Comparison of ENCODE assay signal across 8 mouse cellular contexts in genomic region chr9:59484760-59485159, GRCm38 (mm10). TPM values are rescaled to one million over a fixed set of nuclear protein-coding genes. Genes with fewer than 3 reads are reported as not detected.
A peak's percentile ranks its signal among the peaks of the same experiment; 100 is the strongest.
DNase-seq lines count a peak whose midpoint lies in the region; ATAC-seq and TF ChIP-seq lines count a peak whose summit lies in the region.
"Had no signal": no experiment of that assay in that cellular context is flagged by ENCODE, and none has a peak within 500 bp of the region (broad histone marks: within the 10 kb centered on the region; RNA-seq: fewer than 3 reads in every experiment).

No protein-coding gene starts in this region.

- peak overlapping the region; percentile 74 for H3K4me2 ChIP-seq in embryonic facial prominence, embryonic 11.5 days (ENCODE audit: low read depth, low read length)
- peak overlapping the region; percentile 69 for H3K4me2 ChIP-seq in intestine, embryonic 14.5 days (ENCODE audit: low read length)
- peak overlapping the region; percentile 97 for H3K4me2 ChIP-seq in neural tube, embryonic 14.5 days (ENCODE audit: low read depth, low read length)

- no peaks in the 10 kb centered on the region for H3K36me3 ChIP-seq in embryonic facial prominence, embryonic 11.5 days (replicated peaks; ENCODE audit: control insufficient read depth, insufficient read depth, low read depth, low read length)
- no peaks in the 10 kb centered on the region for H3K36me3 ChIP-seq in intestine, embryonic 14.5 days (ENCODE audit: control insufficient read depth, insufficient read depth, low read length)
- no peaks in the 10 kb centered on the region for H3K36me3 ChIP-seq in neural tube, embryonic 14.5 days (ENCODE audit: control insufficient read depth, insufficient read depth, low read length)

- ATAC-seq in embryonic facial prominence, embryonic 11.5 days (replicated peaks; ENCODE audit: insufficient number of reproducible peaks, low FRiP score, low TSS enrichment, low read depth): no peak
- no peak for ATAC-seq in intestine, embryonic 14.5 days (replicated peaks; ENCODE audit: low FRiP score, low TSS enrichment, low read depth)
- no peak for ATAC-seq in neural tube, embryonic 14.5 days (ENCODE audit: low read depth)
- no peak for ATAC-seq in monocyte, adult 5-6 weeks (replicated peaks; ENCODE audit: insufficient number of reproducible peaks, low FRiP score, low TSS enrichment, poor library complexity, severe bottlenecking)

- no peak for DNase-seq in lung, adult 2 months
- no peak for DNase-seq in lung, postnatal 14 days
- DNase-seq in embryonic facial prominence, embryonic 11.5 days (ENCODE audit: low spot score): peak; percentile 21
- no peak for DNase-seq in intestine, embryonic 14.5 days (ENCODE audit: low spot score)
- no peak for DNase-seq in spleen, adult 12 weeks (ENCODE audit: low spot score)
- DNase-seq: thymus, postnatal 14 days had no signal

- H3K9ac ChIP-seq in embryonic facial prominence, embryonic 11.5 days (replicated peaks; ENCODE audit: low read length): peak overlapping the region; percentile 99
- peak overlapping the region; percentile 98 for H3K9ac ChIP-seq in intestine, embryonic 14.5 days (ENCODE audit: low read length)
- H3K9ac ChIP-seq in neural tube, embryonic 14.5 days (replicated peaks; ENCODE audit: low read depth, low read length): peak overlapping the region; percentile 99; the same call in 1 of the 2 replicates

- TF ChIP-seq POLR2A in lung, adult 2 months (IDR thresholded peaks at IDR 0.05; ENCODE audit: borderline replicate concordance, extremely low read depth, low read depth, low read length): no peak

- TF ChIP-seq CTCF in lung, adult 2 months (IDR thresholded peaks at IDR 0.05; ENCODE audit: insufficient read depth, low read length): no peak

- H3K4me1 ChIP-seq in lung, adult 2 months (ENCODE audit: control insufficient read depth, insufficient read depth, low read length): peaks cover 7% of the 10 kb centered on the region
- no peaks in the 10 kb centered on the region for H3K4me1 ChIP-seq in embryonic facial prominence, embryonic 11.5 days (ENCODE audit: control insufficient read depth, insufficient read depth, low read length)
- H3K4me1 ChIP-seq in intestine, embryonic 14.5 days (replicated peaks; ENCODE audit: control insufficient read depth, insufficient read depth, low read length): peaks cover 4% of the 10 kb centered on the region; the same call in 1 of the 2 replicates
- H3K4me1 ChIP-seq in neural tube, embryonic 14.5 days (ENCODE audit: control insufficient read depth, insufficient read depth, low read length): peaks cover 21% of the 10 kb centered on the region

- H3K27me3 ChIP-seq in embryonic facial prominence, embryonic 11.5 days (ENCODE audit: control insufficient read depth, insufficient read depth, low read length): no peaks in the 10 kb centered on the region
- no peaks in the 10 kb centered on the region for H3K27me3 ChIP-seq in intestine, embryonic 14.5 days (replicated peaks; ENCODE audit: control insufficient read depth, insufficient read depth, low read length)
- H3K27me3 ChIP-seq in neural tube, embryonic 14.5 days (ENCODE audit: control insufficient read depth, insufficient read depth, low read length): no peaks in the 10 kb centered on the region

- peak overlapping the region; percentile 41 for H3K4me3 ChIP-seq in lung, adult 2 months (replicated peaks; ENCODE audit: extremely low read depth, low read depth, low read length)
- H3K4me3 ChIP-seq in embryonic facial prominence, embryonic 11.5 days (ENCODE audit: low read depth, low read length): peak overlapping the region; percentile 100
- H3K4me3 ChIP-seq in intestine, embryonic 14.5 days (ENCODE audit: low read depth, low read length): peak overlapping the region; percentile 94
- H3K4me3 ChIP-seq in neural tube, embryonic 14.5 days (ENCODE audit: low read depth, low read length): peak overlapping the region; percentile 100

- H3K27ac ChIP-seq in embryonic facial prominence, embryonic 11.5 days (replicated peaks; ENCODE audit: low read depth, low read length): no peak overlapping the region
- H3K27ac ChIP-seq in intestine, embryonic 14.5 days (ENCODE audit: low read depth): no peak overlapping the region
- no peak overlapping the region for H3K27ac ChIP-seq in neural tube, embryonic 14.5 days (ENCODE audit: low read depth, low read length)

- whole genome bisulfite sequencing in lung, adult 2 months: 4% methylated on average over 7 of the region's 7 CpGs
- 22% methylated on average over 7 of the region's 7 CpGs for WGBS in embryonic facial prominence, embryonic 11.5 days
- WGBS in intestine, embryonic 14.5 days: 14% methylated on average over 7 of the region's 7 CpGs
- 18% methylated on average over 7 of the region's 7 CpGs for WGBS in neural tube, embryonic 14.5 days

- no peaks in the 10 kb centered on the region for H3K9me3 ChIP-seq in embryonic facial prominence, embryonic 11.5 days (replicated peaks; ENCODE audit: control insufficient read depth, low read length)
- H3K9me3 ChIP-seq in intestine, embryonic 14.5 days (ENCODE audit: control insufficient read depth, low read length): no peaks in the 10 kb centered on the region
- no peaks in the 10 kb centered on the region for H3K9me3 ChIP-seq in neural tube, embryonic 14.5 days (ENCODE audit: control insufficient read depth, low read length)

RNA-seq across cellular contexts. Expression of gene Arih1, which starts 1.7 kb away (rescaled TPM):
- polyA plus RNA-seq in lung, adult 2 months (2012; rRNA removed): 15.0 and 20.1 TPM in 2 replicates
- 20.4 and 21.1 TPM in 2 replicates for polyA plus RNA-seq in embryonic facial prominence, embryonic 11.5 days (2014; fragmentation: Nextera tagmentation; extraction: Ambion mirVana)
- polyA plus RNA-seq in intestine, embryonic 14.5 days (2014; fragmentation: Nextera tagmentation; extraction: Ambion mirVana): 16.0 and 18.3 TPM in 2 replicates
- polyA plus RNA-seq in neural tube, embryonic 14.5 days (2014; fragmentation: Nextera tagmentation; extraction: Ambion mirVana): 17.7 and 20.0 TPM in 2 replicates
- 109 to 145 TPM (median 136 TPM) in 3 replicates for total RNA-seq in monocyte, adult 5-6 weeks (2017)

RNA-seq across cellular contexts. Expression of gene Hexa, which starts 54.6 kb away (rescaled TPM):
- polyA plus RNA-seq in lung, adult 2 months (2012; rRNA removed): 90.7 and 106 TPM in 2 replicates
- polyA plus RNA-seq in embryonic facial prominence, embryonic 11.5 days (2014; fragmentation: Nextera tagmentation; extraction: Ambion mirVana): 49.4 and 64.0 TPM in 2 replicates
- polyA plus RNA-seq in intestine, embryonic 14.5 days (2014; fragmentation: Nextera tagmentation; extraction: Ambion mirVana): 79.2 and 86.3 TPM in 2 replicates
- polyA plus RNA-seq in neural tube, embryonic 14.5 days (2014; fragmentation: Nextera tagmentation; extraction: Ambion mirVana): 49.0 and 63.3 TPM in 2 replicates
- total RNA-seq in monocyte, adult 5-6 weeks (2017): 97.3 to 114 TPM (median 107 TPM) in 3 replicates

RNA-seq across cellular contexts. Expression of gene Tmem202, which starts 54.9 kb away (rescaled TPM):
- 0.36 and 0.64 TPM in 2 replicates for polyA plus RNA-seq in lung, adult 2 months (2012; rRNA removed)
- not detected in 2 replicates for polyA plus RNA-seq in embryonic facial prominence, embryonic 11.5 days (2014; fragmentation: Nextera tagmentation; extraction: Ambion mirVana)
- polyA plus RNA-seq in intestine, embryonic 14.5 days (2014; fragmentation: Nextera tagmentation; extraction: Ambion mirVana): not detected in 2 replicates
- 0.68 and 0.94 TPM in 2 replicates for polyA plus RNA-seq in neural tube, embryonic 14.5 days (2014; fragmentation: Nextera tagmentation; extraction: Ambion mirVana)
- 0.39 TPM in 1 of 3 replicates, not detected in the others for total RNA-seq in monocyte, adult 5-6 weeks (2017)

Comparison
In these comparisons a context has a peak if more than half of its experiments do, and no peak if none do; other contexts are left out.
1. H3K4me3 ChIP-seq: peak in every context shown above with its lines; median percentile 100 in embryonic facial prominence, embryonic 11.5 days; 100 in neural tube, embryonic 14.5 days; 94 in intestine, embryonic 14.5 days; 41 in lung, adult 2 months.